Mouse (Mus musculus) heart, adult 9 months (tissue): ENCODE results near the gene Gsk3b.
"Not testable (repeated sequence)": the region's sequence is repeated elsewhere in the genome, so short reads cannot be mapped to it uniquely, and the experiment has no call there.

Experiments
- DNase-seq, 2 experiments: peaks; one replicate each; pipeline ENCODE4 v3.0.0; 2022; ENCODE audit warnings: low spot score in 2 of 2

Gene Gsk3b

GRCm38 (mm10) chr16:38100569-38100968, 11.8 kb downstream of the Gsk3b start:
- no peak for DNase-seq

- no peak for DNase-seq
Measured at GRCm38 (mm10) chr16:38105453-38105852, 16.7 kb downstream of the Gsk3b start.

- DNase-seq, result no peak
Measured at GRCm38 (mm10) chr16:38106542-38106941, 17.7 kb downstream of the Gsk3b start.

- DNase-seq, result no peak
Measured at GRCm38 (mm10) chr16:38110001-38110400, 21.2 kb downstream of the Gsk3b start.

- no peak for DNase-seq
Measured at GRCm38 (mm10) chr16:38110575-38110974, 21.8 kb downstream of the Gsk3b start.

GRCm38 (mm10) chr16:38114074-38114473, 25.3 kb downstream of the Gsk3b start:
- no peak for DNase-seq

GRCm38 (mm10) chr16:38117909-38118308, 29.1 kb downstream of the Gsk3b start:
- not testable (repeated sequence) for DNase-seq

GRCm38 (mm10) chr16:38118723-38119122, 29.9 kb downstream of the Gsk3b start:
- no peak for DNase-seq

GRCm38 (mm10) chr16:38119286-38119685, 30.5 kb downstream of the Gsk3b start:
- no peak for DNase-seq

GRCm38 (mm10) chr16:38129171-38129570, 40.4 kb downstream of the Gsk3b start:
- DNase-seq, result no peak

GRCm38 (mm10) chr16:38131041-38131440, 42.2 kb downstream of the Gsk3b start:
- DNase-seq, result no peak

- peak; percentile 54 to 61 for DNase-seq
Measured at GRCm38 (mm10) chr16:38131756-38132155, 43.0 kb downstream of the Gsk3b start.

- DNase-seq, result no peak
Measured at GRCm38 (mm10) chr16:38132210-38132609, 43.4 kb downstream of the Gsk3b start.

- no peak for DNase-seq
Measured at GRCm38 (mm10) chr16:38137296-38137695, 48.5 kb downstream of the Gsk3b start.

- no peak for DNase-seq
Measured at GRCm38 (mm10) chr16:38144898-38145297, 56.1 kb downstream of the Gsk3b start.

- DNase-seq, result no peak
Measured at GRCm38 (mm10) chr16:38150555-38150954, 61.8 kb downstream of the Gsk3b start.

- DNase-seq, result no peak
Measured at GRCm38 (mm10) chr16:38157854-38158622, 69.2 kb downstream of the Gsk3b start.

- DNase-seq, result no peak
Measured at GRCm38 (mm10) chr16:38162019-38162418, 73.2 kb downstream of the Gsk3b start.

- DNase-seq, result no peak
Measured at GRCm38 (mm10) chr16:38164811-38165591, 76.2 kb downstream of the Gsk3b start.

- no peak for DNase-seq
Measured at GRCm38 (mm10) chr16:38168971-38169370, 80.2 kb downstream of the Gsk3b start.

GRCm38 (mm10) chr16:38179150-38179549, 90.3 kb downstream of the Gsk3b start:
- no peak for DNase-seq

- DNase-seq, result no peak
Measured at GRCm38 (mm10) chr16:38181421-38181820, 92.6 kb downstream of the Gsk3b start.

GRCm38 (mm10) chr16:38184657-38185269, 96.0 kb downstream of the Gsk3b start:
- DNase-seq, result no peak
